Mouse (Mus musculus) brain, embryonic 18.5 days (tissue): ENCODE measurements around the gene Crb3.
"Not testable (repeated sequence)": the region's sequence is repeated elsewhere in the genome, so short reads cannot be mapped to it uniquely, and the experiment has no call there.

ENCODE experiments used
- DNase-seq: peaks from one replicate; pipeline ENCODE4 v3.0.0-alpha.2; 2012; ENCODE audit warnings: low read depth, low spot score

Crb3 gene

DNA sequence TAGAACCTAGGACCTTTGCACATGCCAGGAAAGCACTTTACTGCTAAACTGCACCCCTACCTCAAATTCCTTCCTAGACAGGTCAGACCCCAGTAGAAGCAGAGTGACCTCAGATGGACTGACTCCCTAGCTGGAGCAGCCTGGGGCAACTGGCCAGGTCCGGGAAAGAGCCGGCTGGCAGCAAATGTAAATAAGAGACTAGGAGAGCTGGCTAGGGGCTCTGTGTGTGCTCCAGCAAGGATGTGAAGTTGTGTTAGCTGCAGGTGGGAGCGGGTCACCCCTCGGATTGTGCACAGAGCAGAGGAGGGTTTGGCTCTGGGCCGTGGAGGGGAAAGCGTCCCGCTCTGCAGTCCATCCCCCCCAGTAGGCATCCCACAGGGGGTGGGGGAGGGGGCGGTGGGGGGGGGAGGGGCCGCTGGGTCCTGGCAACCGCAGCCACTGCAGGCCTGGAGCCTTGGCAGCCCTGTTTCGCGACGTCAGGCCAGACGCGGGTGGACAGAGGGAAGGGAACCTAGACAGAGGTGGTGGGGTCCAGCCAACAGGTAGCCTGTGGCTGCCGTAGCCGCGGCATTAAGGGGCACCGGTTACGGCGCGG lies at the start of gene Crb3:
Gene Crb3 (plus strand): TSS at position 215 of the 595 bp plus-strand sequence.
- DNase-seq = no peak

DNA sequence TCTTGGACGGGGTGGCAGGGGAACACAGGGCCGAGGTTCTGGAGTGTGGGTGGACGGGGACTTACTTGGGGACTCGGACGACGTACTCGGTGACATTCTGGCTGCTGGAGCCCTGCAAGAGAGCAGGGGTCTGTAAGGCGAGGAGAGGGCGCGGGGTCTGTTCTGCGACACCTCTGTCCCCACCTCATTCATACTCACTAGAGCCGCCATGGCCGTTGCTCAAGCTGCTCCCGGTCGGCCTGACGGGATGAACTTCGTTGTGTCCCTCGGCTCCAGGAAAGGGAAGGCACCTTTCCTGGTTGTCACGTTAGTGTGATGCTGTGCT lies 48.0 kb upstream of the Crb3 start:
- DNase-seq = no peak

GRCm38 (mm10) chr17:57011236-57012141 lies 47.4 kb upstream of the Crb3 start, which contains the start of the genes Gtf2f1 and Gm17949:
Gene Gtf2f1, minus strand, starts transcription at chr17:57011288.
Gene Gm17949, plus strand, starts transcription at chr17:57011469.
- peak; percentile 99 for DNase-seq

- no peak for DNase-seq
Observed at GRCm38 (mm10) chr17:57012245-57012795, 46.6 kb upstream of the Crb3 start.

- no peak for DNase-seq
Observed at GRCm38 (mm10) chr17:57019693-57020092, 39.2 kb upstream of the Crb3 start.

- DNase-seq = no peak
Observed at GRCm38 (mm10) chr17:57020960-57021359, 37.9 kb upstream of the Crb3 start.

- no peak for DNase-seq
Observed at GRCm38 (mm10) chr17:57027471-57027870, 31.4 kb upstream of the Crb3 start.

GRCm38 (mm10) chr17:57029691-57030090 lies 29.2 kb upstream of the Crb3 start:
- DNase-seq = no peak

- DNase-seq = no peak
Observed at GRCm38 (mm10) chr17:57030931-57031660, 27.8 kb upstream of the Crb3 start, which contains the start of gene Khsrp. Gene Khsrp, minus strand, starts transcription at chr17:57031522.

DNA sequence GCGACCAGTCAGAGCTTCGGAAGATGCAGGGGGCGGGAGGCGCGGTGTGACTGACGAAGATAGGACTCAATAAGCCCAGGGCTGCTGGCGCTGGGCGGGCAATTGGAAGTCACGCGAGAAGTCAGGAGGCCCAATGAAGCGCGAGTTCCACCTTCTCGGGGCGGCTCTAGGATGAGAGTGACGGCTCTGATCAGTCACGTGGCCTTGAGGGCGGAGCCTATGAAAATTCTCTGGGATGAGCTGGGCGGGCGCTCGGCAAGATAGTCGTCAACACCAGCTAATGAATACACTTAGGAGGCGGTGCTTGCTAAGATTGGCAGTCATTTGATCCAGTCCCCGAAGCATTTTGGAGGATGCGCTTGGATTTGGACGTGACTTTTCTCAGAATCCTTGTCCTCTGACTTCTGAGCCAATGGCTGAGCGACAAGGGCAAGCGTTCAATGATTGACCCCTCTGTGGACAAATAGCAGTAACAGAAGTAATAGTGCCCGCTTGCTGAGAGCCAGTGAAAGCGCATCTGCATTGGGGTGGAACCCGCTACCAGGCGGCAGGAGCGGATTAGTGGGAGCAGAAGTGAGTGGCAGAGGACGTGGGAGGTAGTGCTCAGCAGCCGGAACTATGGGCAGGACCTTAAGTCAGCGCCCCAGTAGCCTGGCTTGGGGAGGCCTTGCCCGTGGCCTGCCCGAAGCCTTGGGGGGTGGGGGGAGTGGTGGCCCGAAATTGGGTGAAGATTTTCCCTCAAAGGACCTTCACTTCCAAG lies 27.1 kb upstream of the Crb3 start:
- peak; percentile 100 for DNase-seq

DNA sequence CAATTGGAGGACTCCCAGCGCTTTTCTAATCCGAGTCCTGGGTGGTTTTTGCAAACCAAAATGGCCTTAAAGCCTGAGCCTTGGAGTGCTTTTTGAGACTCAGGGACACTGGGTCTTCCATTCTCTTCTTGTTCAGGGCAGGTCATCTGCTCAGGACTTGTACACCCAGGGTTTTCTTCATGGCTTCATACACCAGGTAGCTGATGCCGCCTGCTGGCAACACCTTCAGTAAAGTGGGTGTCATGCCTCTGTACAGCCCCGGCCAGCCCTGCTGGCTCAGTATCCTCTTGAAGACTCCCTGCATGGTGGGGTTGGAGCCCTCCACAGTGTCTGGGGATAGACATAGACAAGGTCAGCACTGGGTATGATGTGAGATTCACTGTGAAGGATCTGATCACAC lies 26.1 kb upstream of the Crb3 start:
- DNase-seq = no peak

DNA sequence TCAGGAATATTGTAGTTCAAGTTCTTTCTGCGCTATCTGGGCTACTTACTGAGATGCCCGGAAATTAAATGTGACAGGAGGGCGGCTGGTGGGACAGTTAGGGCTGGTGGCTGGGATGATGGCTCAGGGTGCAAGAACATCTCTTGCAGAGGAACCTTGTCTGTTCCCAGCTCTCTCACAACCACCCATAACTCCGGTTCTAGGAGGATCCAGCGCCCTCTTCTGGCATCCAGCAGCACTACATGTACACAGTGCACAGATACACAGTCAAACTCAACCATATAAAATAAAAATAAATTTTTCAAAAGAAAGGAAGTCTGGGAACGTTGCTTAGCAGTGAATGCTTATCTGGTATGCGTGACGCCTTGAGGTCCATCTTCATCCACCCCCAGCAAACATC lies 19.9 kb upstream of the Crb3 start:
- no peak for DNase-seq

- no peak for DNase-seq
Observed at GRCm38 (mm10) chr17:57041554-57041953, 17.4 kb upstream of the Crb3 start, which contains the start of gene Slc25a41. Gene Slc25a41, minus strand, starts transcription at chr17:57041654.

DNA sequence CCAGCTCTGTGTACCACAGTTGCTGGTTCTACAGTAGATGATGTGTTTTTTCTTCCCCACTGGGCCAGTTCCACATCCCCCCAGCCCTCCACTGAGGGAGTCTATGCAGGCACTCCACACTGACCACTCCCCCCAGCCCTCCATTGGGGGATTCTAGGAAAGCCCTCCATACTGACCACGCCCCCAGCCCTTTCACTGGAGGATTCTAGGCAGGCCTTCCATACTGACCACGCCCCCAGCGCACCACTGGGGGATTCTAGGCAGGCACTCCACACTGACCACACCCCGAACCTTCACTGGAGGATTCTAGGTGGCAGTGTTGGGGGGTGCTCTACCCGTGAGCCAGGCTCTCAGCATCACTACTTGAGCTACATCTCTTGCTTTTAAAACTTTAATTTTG lies 11.5 kb upstream of the Crb3 start:
- no peak for DNase-seq

- DNase-seq = no peak
Observed at GRCm38 (mm10) chr17:57048816-57049215, 10.1 kb upstream of the Crb3 start.

GRCm38 (mm10) chr17:57051679-57052078 lies 7.2 kb upstream of the Crb3 start:
- not testable (repeated sequence) for DNase-seq

DNA sequence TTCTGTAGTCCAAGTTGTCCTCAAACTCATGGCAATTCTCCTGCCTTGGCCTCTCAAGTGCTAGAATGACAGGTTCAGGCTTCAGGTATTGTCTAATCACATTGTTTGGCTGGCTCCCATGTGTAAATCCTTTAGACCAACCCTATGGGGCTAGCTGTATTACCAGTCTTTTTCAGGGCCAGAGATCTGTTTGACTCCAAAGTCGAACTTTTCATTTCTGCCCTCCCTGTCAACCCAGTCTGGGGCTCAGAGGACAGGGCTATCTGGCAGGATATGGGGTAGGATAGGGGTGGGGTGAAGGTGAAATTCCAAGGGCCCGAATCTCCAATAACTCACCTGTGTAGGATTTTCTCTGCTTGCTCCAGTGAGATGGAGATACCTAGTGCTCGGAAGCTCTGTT lies 2.7 kb upstream of the Crb3 start:
- DNase-seq = no peak

- peak; percentile 85 for DNase-seq
Observed at GRCm38 (mm10) chr17:57059486-57059977, 627 bp downstream of the Crb3 start, which contains the start of gene Slc25a23. Gene Slc25a23, minus strand, starts transcription at chr17:57059863.

DNA sequence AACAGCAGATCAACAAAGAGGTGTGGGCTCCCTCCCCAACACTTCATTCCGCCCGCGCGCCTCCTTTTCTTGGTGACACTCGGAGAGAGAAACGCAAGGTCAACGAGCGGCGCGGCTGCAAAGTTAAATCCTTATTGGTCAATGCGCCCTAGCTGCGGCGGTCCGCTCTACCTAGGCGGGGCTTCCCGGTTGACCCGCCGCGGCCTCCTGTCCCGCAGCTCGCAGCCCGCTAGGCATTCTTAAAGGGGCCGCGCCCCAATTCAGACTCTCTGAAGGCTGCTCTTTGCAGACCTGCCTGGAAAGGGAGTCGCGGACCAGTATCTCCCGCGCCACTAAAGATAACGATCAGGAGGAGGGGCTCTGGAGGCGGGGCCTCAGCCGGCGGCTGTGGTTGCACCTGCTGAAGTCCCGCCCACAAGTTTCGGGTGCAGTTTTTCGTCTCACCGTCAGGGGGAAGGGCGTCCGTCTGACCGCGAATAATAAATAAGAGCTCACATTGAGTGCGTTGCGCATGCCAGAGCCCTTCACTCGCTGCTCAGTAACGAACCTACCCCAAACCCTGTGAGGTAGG lies 1.4 kb downstream of the Crb3 start:
- peak; percentile 93 for DNase-seq

- no peak for DNase-seq
Observed at GRCm38 (mm10) chr17:57061069-57061468, 2.2 kb downstream of the Crb3 start.
